10 mouse cellular contexts compared by ENCODE assay signal in the genomic region with DNA sequence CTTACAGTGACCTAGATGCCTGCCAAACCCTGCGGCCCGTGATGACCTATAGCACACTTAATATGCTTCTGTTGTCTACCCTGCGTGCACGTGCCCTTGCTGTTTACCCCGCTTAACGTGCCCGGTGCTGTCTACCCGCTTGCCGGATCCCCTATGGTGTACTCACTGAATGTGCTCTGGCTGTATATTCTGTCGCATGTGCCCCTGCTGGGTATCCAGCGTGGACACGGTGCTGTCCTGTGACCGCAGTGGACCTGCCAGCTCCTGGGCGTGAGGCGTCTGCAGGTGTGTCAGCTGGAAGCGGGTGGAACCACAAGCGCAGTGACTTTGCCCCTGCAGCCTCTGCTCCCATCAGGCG. TPM values are rescaled to one million over a fixed set of nuclear protein-coding genes. Genes with fewer than 3 reads are reported as not detected.
A peak's percentile ranks its signal among the peaks of the same experiment; 100 is the strongest.
DNase-seq lines count a peak whose midpoint lies in the region; ATAC-seq and TF ChIP-seq lines count a peak whose summit lies in the region.
"Had no signal": no experiment of that assay in that cellular context is flagged by ENCODE, and none has a peak within 500 bp of the region (broad histone marks: within the 10 kb centered on the region; RNA-seq: fewer than 3 reads in every experiment).

Gene Sun3 (minus strand): TSS at position 289 of the 358 bp plus-strand sequence.

- peak within 1 kb of the TSS; percentile 99 for H3K4me2 ChIP-seq in hindbrain, embryonic 16.5 days (ENCODE audit: low read length)

- H3K27me3 ChIP-seq in thymus, adult 2 months (ENCODE audit: control insufficient read depth, insufficient read depth, low read length) = no peaks in the 10 kb centered on the region; the same call in 1 of the 2 replicates
- no peaks in the 10 kb centered on the region; the same call in none of the 2 replicates for H3K27me3 ChIP-seq in hindbrain, embryonic 16.5 days (replicated peaks; ENCODE audit: control insufficient read depth, insufficient read depth, low read length)

- DNase-seq in gastrocnemius, postnatal 14 days = peak; percentile 7
- no peak for DNase-seq in gastrocnemius, postnatal 10 days
- DNase-seq in thymus, adult 2 months = no peak
- DNase-seq in thymus, postnatal 0 days (ENCODE audit: low spot score) = no peak
- no peak for DNase-seq in layer of hippocampus, postnatal 36 days
- no peak for DNase-seq in cerebellum, adult 11 months

- H3K9me3 ChIP-seq in hindbrain, embryonic 16.5 days (ENCODE audit: control insufficient read depth, low read length) = no peaks in the 10 kb centered on the region

- peaks cover 9% of the 10 kb centered on the region for H3K4me1 ChIP-seq in thymus, adult 2 months (replicated peaks; ENCODE audit: control insufficient read depth, insufficient read depth, low read length)
- peaks cover 6% of the 10 kb centered on the region; the same call in 1 of the 2 replicates for H3K4me1 ChIP-seq in hindbrain, embryonic 16.5 days (ENCODE audit: control insufficient read depth, insufficient read depth, low read depth, low read length)

- peak; percentile 88 for ATAC-seq in hindbrain, embryonic 16.5 days
- peak; percentile 43 for ATAC-seq in megakaryocyte progenitor cell, adult 5-6 weeks (replicated peaks; ENCODE audit: poor library complexity)

- H3K36me3 ChIP-seq in thymus, adult 2 months (ENCODE audit: control insufficient read depth, insufficient read depth, low read length) = no peaks in the 10 kb centered on the region
- no peaks in the 10 kb centered on the region for H3K36me3 ChIP-seq in hindbrain, embryonic 16.5 days (ENCODE audit: control insufficient read depth, insufficient read depth, low read length)

- 1% methylated on average over 18 of the region's 18 CpGs for WGBS in thymus, adult 2 months
- WGBS in hindbrain, embryonic 16.5 days = under 1% methylated on average over 18 of the region's 18 CpGs

- TF ChIP-seq CTCF in thymus, adult 2 months (IDR thresholded peaks at IDR 0.05; ENCODE audit: borderline replicate concordance, control insufficient read depth, extremely low read depth, insufficient read depth, low read length, poor library complexity) = no peak

- H3K9ac ChIP-seq in hindbrain, embryonic 16.5 days (ENCODE audit: low read depth, low read length) = peak within 1 kb of the TSS; percentile 19

- no peak within 1 kb of the TSS for H3K27ac ChIP-seq in thymus, adult 2 months (ENCODE audit: control insufficient read depth, insufficient read depth, low read length)
- no peak within 1 kb of the TSS for H3K27ac ChIP-seq in hindbrain, embryonic 16.5 days (ENCODE audit: low read depth, low read length)

- intact Hi-C loops in gastrocnemius, postnatal 14 days (cut with DNase I; ENCODE audit: low total_unique reads) = no loop called here

- H3K4me3 ChIP-seq in thymus, adult 2 months (ENCODE audit: control insufficient read depth, insufficient read depth, low read length) = peak within 1 kb of the TSS; percentile 5
- H3K4me3 ChIP-seq in hindbrain, embryonic 16.5 days (ENCODE audit: low read length) = peak within 1 kb of the TSS; percentile 61

- no peak for TF ChIP-seq POLR2A in thymus, adult 2 months (IDR thresholded peaks at IDR 0.05; ENCODE audit: control insufficient read depth, extremely low read depth, insufficient read depth, low read length, poor library complexity)

RNA-seq across cellular contexts. Expression of gene Sun3, which starts in this region (rescaled TPM):
- total RNA-seq in gastrocnemius, postnatal 14 days (2021) = not detected
- total RNA-seq in gastrocnemius, postnatal 10 days (2021) = not detected
- not detected in 2 replicates for polyA plus RNA-seq in thymus, adult 2 months (2012; rRNA removed)
- polyA plus RNA-seq in thymus, postnatal 0 days (2015; fragmentation: Nextera tagmentation; extraction: Ambion mirVana) = 0.20 TPM in 1 of 2 replicates, not detected in the other
- polyA plus RNA-seq in hindbrain, embryonic 16.5 days (2015; fragmentation: Nextera tagmentation; extraction: Ambion mirVana) = 0.35 TPM in 1 of 2 replicates, not detected in the other
- not detected in 2 replicates for total RNA-seq in megakaryocyte progenitor cell, adult 5-6 weeks (2015)
- total RNA-seq in megakaryocyte progenitor cell, adult 5-6 weeks (2017) = not detected in 2 replicates
- total RNA-seq in layer of hippocampus, postnatal 36 days (2021) = under 1 TPM; 0.60 to 0.73 TPM
- total RNA-seq: CH12.LX had no signal
- polyA plus RNA-seq: gonadal fat pad, adult 2 months had no signal

Comparison
In these comparisons a context has a peak if more than half of its experiments do, and no peak if none do; other contexts are left out.
1. Peak in DNase-seq in gastrocnemius, postnatal 14 days; RNA of the gene not detected or under 1 TPM.
2. Peak in ATAC-seq, H3K4me3 ChIP-seq, H3K9ac ChIP-seq and H3K4me2 ChIP-seq in hindbrain, embryonic 16.5 days; RNA of the gene not detected or under 1 TPM.
3. Peak in ATAC-seq in megakaryocyte progenitor cell, adult 5-6 weeks; RNA of the gene not detected or under 1 TPM.